Mouse (Mus musculus): ENCODE measurements around the gene Tmem209.

Tmem209 gene

GRCm38 (mm10) chr6:30461755-30462344 is 47.7 kb downstream of the Tmem209 start:
- no peak for DNase-seq (ENCODE audit: low spot score in 2 of 2)

GRCm38 (mm10) chr6:30460750-30461446 is 48.7 kb downstream of the Tmem209 start:
- peak in 1 of 2 experiments; percentile 23 for DNase-seq (ENCODE audit: low spot score in 2 of 2)

GRCm38 (mm10) chr6:30459811-30460749 is 49.5 kb downstream of the Tmem209 start:
- DNase-seq (ENCODE audit: low spot score in 2 of 2), result peak; percentile 65 to 88

GRCm38 (mm10) chr6:30459056-30459747 is 50.4 kb downstream of the Tmem209 start:
- no peak for DNase-seq (ENCODE audit: low spot score in 2 of 2)

- no peak for DNase-seq (ENCODE audit: low spot score in 2 of 2)
Observed at GRCm38 (mm10) chr6:30458626-30459025, 51.0 kb downstream of the Tmem209 start.

- DNase-seq (ENCODE audit: low spot score in 2 of 2), result no peak
Observed at GRCm38 (mm10) chr6:30456991-30457390, 52.6 kb downstream of the Tmem209 start.

GRCm38 (mm10) chr6:30439576-30439975 is 70.0 kb downstream of the Tmem209 start:
- DNase-seq (ENCODE audit: low spot score in 2 of 2), result no peak

GRCm38 (mm10) chr6:30437054-30437453 is 72.5 kb downstream of the Tmem209 start:
- DNase-seq (ENCODE audit: low spot score in 2 of 2), result no peak

GRCm38 (mm10) chr6:30436476-30436875 is 73.1 kb downstream of the Tmem209 start:
- DNase-seq (ENCODE audit: low spot score in 2 of 2), result no peak

- DNase-seq (ENCODE audit: low spot score in 2 of 2), result no peak
Observed at GRCm38 (mm10) chr6:30432461-30433192, 77.0 kb downstream of the Tmem209 start.

All from spleen, postnatal 10 days (tissue).